Mouse (Mus musculus): ENCODE measurements at regions not wholly inside any gene's neighbourhood (a gene's known extent, or its start where the extent isn't known, plus 50 kb on each side); places are given as distances from the start of the nearest gene placed in this dataset.

DNA sequence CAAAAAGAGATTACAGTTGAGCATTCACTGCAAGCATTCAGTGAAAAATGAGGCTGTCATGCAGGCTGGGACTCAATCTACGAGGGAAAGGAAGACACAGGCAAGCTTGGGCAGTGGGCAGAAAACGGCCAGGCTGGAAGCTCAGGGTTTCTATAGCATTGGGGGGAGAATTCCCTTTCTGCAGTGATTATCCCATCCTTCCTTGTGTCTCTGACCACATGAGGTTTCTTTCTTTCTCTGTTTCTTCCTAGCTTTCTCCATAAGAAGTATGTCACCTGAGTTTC is 56.0 kb upstream of the Cox10 start:
- no peak for DNase-seq

DNA sequence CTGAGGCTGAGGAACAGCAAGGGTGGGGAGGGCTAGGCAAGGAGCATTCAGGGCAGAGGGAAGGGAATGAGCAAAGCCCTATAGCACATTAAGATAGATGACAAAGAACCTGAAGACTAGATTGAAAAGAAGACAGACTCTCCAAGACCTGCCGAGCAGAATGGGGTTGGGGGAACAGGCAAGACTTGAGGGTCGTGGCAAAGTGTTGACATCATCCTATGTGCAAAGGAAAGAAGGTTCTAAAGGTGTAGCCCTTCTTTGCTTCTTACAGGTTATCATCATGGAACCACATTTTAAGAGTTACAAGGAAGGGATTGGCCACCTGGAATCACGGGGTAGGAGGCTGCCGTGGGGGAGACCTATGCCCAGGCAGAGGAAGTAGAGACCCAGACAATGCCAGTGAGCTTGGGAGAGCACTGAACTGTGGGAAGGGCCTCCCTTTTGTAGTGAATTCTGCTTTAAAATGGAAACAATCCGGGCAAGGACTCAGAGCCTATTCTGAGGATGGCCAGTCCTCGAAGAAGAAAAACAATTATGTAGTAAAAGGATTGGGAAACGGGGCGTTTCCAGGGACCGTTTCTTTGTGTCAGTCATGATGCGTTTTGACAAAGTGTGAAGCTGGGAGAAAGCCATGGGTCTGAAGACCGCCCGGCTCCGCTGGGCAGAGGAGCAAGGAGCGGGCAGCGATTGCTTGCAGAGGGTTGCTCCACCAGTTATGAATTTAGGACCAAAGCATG is 55.5 kb upstream of the Cox10 start:
- no peak for DNase-seq
